Mouse (Mus musculus): ENCODE results near the gene Arhgap45.
A peak's percentile ranks its signal among the peaks of the same experiment; 100 is the strongest.

Gene Arhgap45

GRCm38 (mm10) chr10:80016511-80016910 lies at the start of gene Arhgap45:
Arhgap45 (plus strand) TSS chr10:80016653.
- peak; percentile 92 for DNase-seq (ENCODE audit: low read depth)

GRCm38 (mm10) chr10:79966886-79967400 lies 49.5 kb upstream of the Arhgap45 start:
- DNase-seq (ENCODE audit: low read depth) = no peak

- no peak for DNase-seq (ENCODE audit: low read depth)
Measured at GRCm38 (mm10) chr10:79968181-79968580, 48.3 kb upstream of the Arhgap45 start.

- DNase-seq (ENCODE audit: low read depth) = no peak
Measured at GRCm38 (mm10) chr10:79969124-79969568, 47.3 kb upstream of the Arhgap45 start.

GRCm38 (mm10) chr10:79970415-79971182 lies 45.9 kb upstream of the Arhgap45 start, which contains the start of gene Grin3b:
Grin3b (plus strand) TSS chr10:79970715.
- DNase-seq (ENCODE audit: low read depth) = no peak

GRCm38 (mm10) chr10:79971183-79971497 lies 45.3 kb upstream of the Arhgap45 start:
- DNase-seq (ENCODE audit: low read depth) = no peak

- DNase-seq (ENCODE audit: low read depth) = no peak
Measured at GRCm38 (mm10) chr10:79972831-79973230, 43.6 kb upstream of the Arhgap45 start.

GRCm38 (mm10) chr10:79974087-79974486 lies 42.4 kb upstream of the Arhgap45 start:
- DNase-seq (ENCODE audit: low read depth) = no peak

GRCm38 (mm10) chr10:79974668-79975067 lies 41.8 kb upstream of the Arhgap45 start:
- no peak for DNase-seq (ENCODE audit: low read depth)

GRCm38 (mm10) chr10:79976071-79976721 lies 40.3 kb upstream of the Arhgap45 start:
- DNase-seq (ENCODE audit: low read depth) = no peak

- no peak for DNase-seq (ENCODE audit: low read depth)
Measured at GRCm38 (mm10) chr10:79976722-79977107, 39.7 kb upstream of the Arhgap45 start.

GRCm38 (mm10) chr10:79977324-79977723 lies 39.1 kb upstream of the Arhgap45 start:
- DNase-seq (ENCODE audit: low read depth) = no peak

GRCm38 (mm10) chr10:79978061-79978460 lies 38.4 kb upstream of the Arhgap45 start:
- no peak for DNase-seq (ENCODE audit: low read depth)

- DNase-seq (ENCODE audit: low read depth) = no peak
Measured at GRCm38 (mm10) chr10:79979401-79980155, 36.9 kb upstream of the Arhgap45 start.

GRCm38 (mm10) chr10:79983205-79983604 lies 33.2 kb upstream of the Arhgap45 start:
- no peak for DNase-seq (ENCODE audit: low read depth)

- peak; percentile 87 for DNase-seq (ENCODE audit: low read depth)
Measured at GRCm38 (mm10) chr10:79983670-79984069, 32.8 kb upstream of the Arhgap45 start.

GRCm38 (mm10) chr10:79984195-79984816 lies 32.1 kb upstream of the Arhgap45 start, which contains the start of gene Tmem259:
Tmem259 (minus strand) TSS chr10:79984330.
- DNase-seq (ENCODE audit: low read depth) = no peak

- DNase-seq (ENCODE audit: low read depth) = peak; percentile 99
Measured at GRCm38 (mm10) chr10:79984871-79985270, 31.6 kb upstream of the Arhgap45 start.

- peak; percentile 84 for DNase-seq (ENCODE audit: low read depth)
Measured at GRCm38 (mm10) chr10:79985334-79986231, 30.9 kb upstream of the Arhgap45 start.

GRCm38 (mm10) chr10:79986232-79986878 lies 30.1 kb upstream of the Arhgap45 start:
- no peak for DNase-seq (ENCODE audit: low read depth)
